Mouse (Mus musculus) forebrain, postnatal 0 days (tissue): ENCODE data around the gene Tram2. TPM values are rescaled to one million over a fixed set of nuclear protein-coding genes. Genes with fewer than 3 reads are reported as not detected.

Experiments
- ATAC-seq: fragments of 200-750 bp; cut with Nextera tagmentation; 2 replicates; pipeline ENCODE4 v1.8.0; 2017; ENCODE audit warnings: mild to moderate bottlenecking, moderate library complexity
- DNase-seq: peaks from one replicate; pipeline ENCODE4 v3.0.0-alpha.2; 2015
- H3K27ac ChIP-seq: fragments of 300-500 bp; sonication (generic); 2 replicates; pipeline ENCODE4 v1.5.1; 2014; ENCODE audit warnings: low read depth, mild to moderate bottlenecking, antibody characterized with exemption, low read length, moderate library complexity, mixed read lengths
- H3K27me3 ChIP-seq: fragments of 300-500 bp; sonication (generic); 2 replicates; pipeline ENCODE4 v1.6.1; 2014; ENCODE audit warnings: mild to moderate bottlenecking, low read length, mixed read lengths; ENCODE audit not compliant: insufficient read depth
- H3K36me3 ChIP-seq: fragments of 300-500 bp; sonication (generic); 2 replicates; pipeline ENCODE4 v1.6.1; 2014; ENCODE audit warnings: mild to moderate bottlenecking, moderate library complexity; ENCODE audit not compliant: insufficient read depth
- H3K4me1 ChIP-seq: fragments of 300-500 bp; sonication (generic); 2 replicates; pipeline ENCODE4 v1.6.1; 2014; ENCODE audit warnings: antibody characterized with exemption; ENCODE audit not compliant: insufficient read depth
- H3K4me2 ChIP-seq: fragments of 300-500 bp; sonication (generic); 2 replicates; pipeline ENCODE4 v1.6.1; 2014; ENCODE audit warnings: low read depth, mild to moderate bottlenecking, moderate library complexity
- H3K4me3 ChIP-seq: fragments of 300-500 bp; sonication (generic); 2 replicates; pipeline ENCODE4 v1.5.1; 2014; ENCODE audit warnings: low read depth, low read length, mixed read lengths
- H3K9ac ChIP-seq: fragments of 300-500 bp; sonication (generic); 2 replicates; pipeline ENCODE4 v1.6.1; 2014; ENCODE audit warnings: mild to moderate bottlenecking
- H3K9me3 ChIP-seq: fragments of 300-500 bp; sonication (generic); 2 replicates; pipeline ENCODE4 v1.6.1; 2016; ENCODE audit warnings: low read length
- CTCF ChIP-seq: sonication (generic); IDR thresholded peaks from 2 replicates; pipeline ENCODE4 v1.5.1; 2016; ENCODE audit warnings: antibody characterized with exemption, control low read depth, low read depth
- WGBS: fragments of 180-500 bp; shearing (Covaris S2); extraction: QIAGEN DNeasy Blood & Tissue Kit; methylation state at CpG from one replicate; pipeline ENCODE4 v1.1.7; 2014; 5-methylcytosine and 5-hydroxymethylcytosine counted together
- polyA plus RNA-seq: library from polyadenylated mRNA; unstranded; fragments of >200 nt; fragmentation: Nextera tagmentation; extraction: Ambion mirVana; gene quantifications from 2 replicates; pipeline ENCODE4 v1.2.1, GENCODE M21; 2015
- total RNA-seq: library from RNA; depleted of rRNA; stranded (reverse); fragments of >200 nt; gene quantifications from 2 replicates; pipeline ENCODE4 v1.2.3, GENCODE M21; 2014

Gene Tram2
- total and polyA plus RNA-seq, 2 experiments from 2014 or later = 1.3 to 1.9 TPM

- 91% methylated on average over 8 of the region's 8 CpGs for WGBS
Observed at GRCm38 (mm10) chr1:21048402-21048801, 30.6 kb downstream of the Tram2 start.

GRCm38 (mm10) chr1:21042461-21042860 is 36.6 kb downstream of the Tram2 start:
- H3K27ac ChIP-seq = no peak overlapping the region
- ATAC-seq (no peak), DNase-seq (no peak)
- H3K4me3 ChIP-seq = no peak overlapping the region
- H3K9me3 ChIP-seq = no peaks in the 10 kb centered on the region
- H3K9ac ChIP-seq = no peak overlapping the region
- H3K4me2 ChIP-seq = no peak overlapping the region
- H3K4me1 ChIP-seq = no peaks in the 10 kb centered on the region
- 88% methylated on average over 7 of the region's 7 CpGs for WGBS
- TF ChIP-seq CTCF = no peak
- H3K36me3 ChIP-seq = no peaks in the 10 kb centered on the region
- no peaks in the 10 kb centered on the region for H3K27me3 ChIP-seq

More at GRCm38 (mm10) chr1:21048402-21048801, 30.6 kb downstream of the Tram2 start:
- no peak for DNase-seq
- Histone ChIP-seq H3K4me3 (no peak overlapping the region), H3K4me2 (no peak overlapping the region), H3K27ac (no peak overlapping the region), H3K9ac (no peak overlapping the region), H3K4me1 (peaks cover 6% of the 10 kb centered on the region; the same call in 1 of the 2 replicates), H3K9me3 (no peaks in the 10 kb centered on the region), H3K36me3 (no peaks in the 10 kb centered on the region), H3K27me3 (no peaks in the 10 kb centered on the region)
- ATAC-seq = no peak
- no peak for TF ChIP-seq CTCF

DNA sequence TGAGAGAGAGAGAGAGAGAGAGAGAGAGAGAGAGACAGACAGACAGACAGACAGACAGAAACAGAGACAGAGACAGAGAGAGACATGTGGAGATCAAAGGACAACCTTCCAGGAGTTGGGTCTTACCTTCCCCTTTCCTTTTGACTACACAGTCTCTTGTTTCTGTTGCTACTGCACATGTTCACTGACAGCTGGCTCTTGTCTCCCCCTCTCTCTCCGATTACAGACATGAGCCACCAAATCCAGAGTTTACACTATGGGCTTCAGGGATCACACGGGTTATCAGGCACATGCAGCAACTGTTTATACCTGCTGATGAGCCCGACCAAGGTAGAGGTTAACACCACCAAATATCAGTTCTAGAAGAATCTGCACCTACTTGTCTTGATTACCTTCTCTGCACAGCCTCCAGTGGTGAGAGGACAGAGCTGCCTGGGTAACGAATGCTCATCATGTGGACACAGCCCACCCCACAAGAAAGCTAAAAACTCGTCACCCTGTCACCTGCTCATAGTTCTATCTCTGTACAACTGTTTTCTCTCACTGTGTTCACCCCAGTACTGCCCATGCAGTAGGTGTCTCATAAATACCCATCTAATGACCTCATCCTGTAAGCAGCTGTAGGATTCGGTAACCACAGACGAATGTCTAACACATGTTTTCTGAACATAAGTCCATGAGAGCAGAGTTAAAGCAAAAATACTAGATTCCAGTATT is 38.3 kb downstream of the Tram2 start:
- ATAC-seq = no peak

DNA sequence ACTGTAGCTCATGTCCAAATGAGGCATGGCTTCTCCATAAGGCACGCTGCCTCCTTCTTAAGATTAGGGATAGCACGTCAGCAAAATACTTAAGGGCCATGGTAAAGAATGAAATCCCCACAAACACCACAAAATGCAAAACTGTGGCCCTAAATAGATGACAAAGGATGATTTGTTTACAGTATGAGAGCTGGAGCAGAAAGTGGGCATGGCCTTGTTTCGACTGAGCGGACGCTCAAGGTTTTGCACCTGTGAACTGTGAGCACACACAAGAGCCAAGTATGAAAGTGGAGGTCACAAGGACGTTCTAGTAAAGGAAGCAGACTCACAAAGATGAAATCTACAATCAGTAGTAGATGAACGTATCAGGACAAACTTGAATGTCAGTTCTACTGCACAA is 38.9 kb downstream of the Tram2 start:
- Histone ChIP-seq H3K4me2 (no peak overlapping the region), H3K4me1 (no peaks in the 10 kb centered on the region), H3K36me3 (no peaks in the 10 kb centered on the region), H3K9me3 (no peaks in the 10 kb centered on the region), H3K27me3 (no peaks in the 10 kb centered on the region), H3K4me3 (no peak overlapping the region), H3K27ac (no peak overlapping the region), H3K9ac (no peak overlapping the region)
- ATAC-seq (no peak), DNase-seq (no peak)
- no peak for TF ChIP-seq CTCF
- 90% methylated on average over 7 of the region's 7 CpGs for WGBS

More for the DNA sequence above, 38.3 kb downstream of the Tram2 start:
- Histone ChIP-seq H3K4me2 (no peak overlapping the region), H3K27me3 (no peaks in the 10 kb centered on the region), H3K4me1 (no peaks in the 10 kb centered on the region), H3K9ac (no peak overlapping the region), H3K9me3 (no peaks in the 10 kb centered on the region), H3K4me3 (no peak overlapping the region), H3K36me3 (no peaks in the 10 kb centered on the region), H3K27ac (no peak overlapping the region)
- no peak for DNase-seq
- WGBS = 86% methylated on average over 7 of the region's 7 CpGs
- TF ChIP-seq CTCF = no peak

GRCm38 (mm10) chr1:21039564-21039963 is 39.5 kb downstream of the Tram2 start:
- no peak for TF ChIP-seq CTCF
- Histone ChIP-seq H3K4me3 (no peak overlapping the region), H3K9ac (no peak overlapping the region), H3K4me1 (no peaks in the 10 kb centered on the region), H3K36me3 (no peaks in the 10 kb centered on the region), H3K4me2 (no peak overlapping the region), H3K27me3 (no peaks in the 10 kb centered on the region), H3K27ac (no peak overlapping the region), H3K9me3 (no peaks in the 10 kb centered on the region)
- peak; percentile 27; the same call in 1 of the 2 replicates for ATAC-seq
- DNase-seq = no peak
- WGBS = 62% methylated on average over 3 of the region's 3 CpGs

DNA sequence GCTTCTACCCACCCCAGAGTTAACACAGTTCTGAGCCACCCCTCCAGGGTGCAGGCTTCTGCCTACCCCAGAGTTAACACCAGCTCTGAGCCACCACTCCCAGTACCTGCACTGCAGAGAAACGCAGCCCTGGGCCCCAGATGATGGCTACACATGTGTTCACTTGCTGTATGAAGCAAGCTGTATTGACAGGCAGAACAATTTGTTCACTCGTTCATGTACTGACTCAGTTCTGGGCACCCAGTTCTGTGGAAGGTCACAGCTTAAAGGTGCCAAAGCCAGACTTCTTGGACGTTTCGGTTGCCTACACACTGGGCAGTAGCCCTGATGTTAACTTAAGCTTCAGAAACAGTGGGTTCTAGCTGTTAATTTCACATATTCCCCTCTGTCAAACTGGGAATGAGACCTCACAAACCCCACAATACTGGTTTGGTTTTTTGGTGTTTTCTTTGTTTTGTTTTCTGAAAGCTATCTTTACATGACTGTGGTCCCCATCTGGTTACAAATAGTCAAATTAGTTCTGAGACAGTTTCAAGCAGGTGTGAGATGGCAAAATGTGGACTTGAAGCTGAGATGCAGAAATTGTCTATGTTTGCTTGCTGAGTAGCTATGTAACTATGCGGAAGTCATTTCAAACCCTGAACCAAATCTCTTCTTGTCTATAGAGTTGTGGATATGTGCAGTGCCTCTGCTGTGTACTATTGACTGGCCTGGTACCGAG is 41.0 kb downstream of the Tram2 start:
- H3K36me3 ChIP-seq = no peaks in the 10 kb centered on the region
- ATAC-seq (no peak), DNase-seq (no peak)
- no peak overlapping the region for H3K27ac ChIP-seq
- no peak for TF ChIP-seq CTCF
- no peaks in the 10 kb centered on the region for H3K27me3 ChIP-seq
- no peak overlapping the region for H3K4me3 ChIP-seq
- H3K4me2 ChIP-seq = no peak overlapping the region
- WGBS = 83% methylated on average over 6 of the region's 6 CpGs
- no peaks in the 10 kb centered on the region for H3K9me3 ChIP-seq
- H3K9ac ChIP-seq = no peak overlapping the region
- no peaks in the 10 kb centered on the region for H3K4me1 ChIP-seq

- H3K27me3 ChIP-seq = no peaks in the 10 kb centered on the region
- H3K4me1 ChIP-seq = no peaks in the 10 kb centered on the region
- H3K9ac ChIP-seq = no peak overlapping the region
Observed at GRCm38 (mm10) chr1:21035878-21036277, 43.2 kb downstream of the Tram2 start.

More at GRCm38 (mm10) chr1:21035878-21036277, 43.2 kb downstream of the Tram2 start:
- DNase-seq (no peak), ATAC-seq (no peak)
- no peaks in the 10 kb centered on the region for H3K9me3 ChIP-seq
- no peak overlapping the region for H3K4me3 ChIP-seq
- TF ChIP-seq CTCF = no peak
- H3K27ac ChIP-seq = no peak overlapping the region
- no peaks in the 10 kb centered on the region for H3K36me3 ChIP-seq
- WGBS = 85% methylated on average over 6 of the region's 6 CpGs
- no peak overlapping the region for H3K4me2 ChIP-seq
